Mouse (Mus musculus): ENCODE measurements at regions not wholly inside any gene's neighbourhood (a gene's known extent, or its start where the extent isn't known, plus 50 kb on each side); places are given as distances from the start of the nearest gene placed in this dataset.

GRCm38 (mm10) chr1:23228478-23228877 lies 126.4 kb upstream of the 4933415F23Rik start:
- TF ChIP-seq CTCF (IDR thresholded peaks at IDR 0.05; ENCODE audit: borderline replicate concordance, insufficient read depth, low read depth, low read length): no peak
- TF ChIP-seq POLR2A (IDR thresholded peaks at IDR 0.05; ENCODE audit: borderline replicate concordance, insufficient read depth, low read length): no peak

Measured in cerebellum, adult 2 months (tissue).